Mouse (Mus musculus) MEL (cell line): Measurements from ENCODE around the gene Mtln. TPM values are rescaled to one million over a fixed set of nuclear protein-coding genes. Genes with fewer than 3 reads are reported as not detected.

Experiments
- DNase-seq: peaks from one replicate; pipeline ENCODE4 v3.0.0; 2011; ENCODE audit warnings: low read depth, low spot score
- H3K27ac ChIP-seq: 2 replicates; pipeline ENCODE4 v1.5.1; 2012; ENCODE audit warnings: low read depth, mild to moderate bottlenecking, control low read depth, low read length, moderate library complexity; ENCODE audit not compliant: control insufficient read depth
- H3K27me3 ChIP-seq, 2 experiments: fragments of 150-350 bp in 1 of 2; sonication (generic) in 1 of 2; 2 replicates each; pipeline ENCODE4 v1.6.1; 2012; ENCODE audit warnings: low read length in 2 of 2, mild to moderate bottlenecking in 2 of 2, improper control_type of control experiment in 1 of 2, moderate library complexity in 1 of 2; ENCODE audit not compliant: insufficient read depth in 2 of 2, control insufficient read depth in 1 of 2
- H3K36me3 ChIP-seq, 2 experiments: 2 replicates each; pipeline ENCODE4 v1.6.1; 2012 to 2014; ENCODE audit warnings: low read length in 2 of 2, improper control_type of control experiment in 1 of 2, inconsistent platforms in 1 of 2, mild to moderate bottlenecking in 1 of 2; ENCODE audit not compliant: insufficient read depth in 2 of 2, control insufficient read depth in 1 of 2
- H3K4me1 ChIP-seq, 2 experiments: fragments of 150-350 bp in 1 of 2; sonication (generic) in 1 of 2; 2 replicates each; pipeline ENCODE4 v1.6.1; 2012; ENCODE audit warnings: low read length in 2 of 2, improper control_type of control experiment in 1 of 2, mild to moderate bottlenecking in 1 of 2; ENCODE audit not compliant: insufficient read depth in 2 of 2, control insufficient read depth in 1 of 2
- H3K4me3 ChIP-seq, 2 experiments: fragments of 150-350 bp in 1 of 2; sonication (generic) in 1 of 2; 2 replicates each; pipeline ENCODE4 v1.5.1; 2012; ENCODE audit warnings: low read depth in 2 of 2, low read length in 2 of 2, mild to moderate bottlenecking in 2 of 2, moderate library complexity in 2 of 2, control low read depth in 1 of 2, improper control_type of control experiment in 1 of 2; ENCODE audit not compliant: control insufficient read depth in 1 of 2, insufficient read depth in 1 of 2
- H3K79me2 ChIP-seq: 2 replicates; pipeline ENCODE4 v1.6.1; 2012; ENCODE audit warnings: mild to moderate bottlenecking, low read length, moderate library complexity; ENCODE audit not compliant: control insufficient read depth, poor library complexity, insufficient read depth
- H3K9ac ChIP-seq: 2 replicates; pipeline ENCODE4 v1.6.1; 2012; ENCODE audit warnings: low read depth, mild to moderate bottlenecking, control low read depth, low read length, moderate library complexity; ENCODE audit not compliant: control insufficient read depth, poor library complexity, severe bottlenecking
- H3K9me3 ChIP-seq: fragments of 150-350 bp; sonication (generic); replicated peaks from 2 replicates; pipeline ENCODE4 v1.6.1; 2012; ENCODE audit warnings: mild to moderate bottlenecking, low read length, improper control_type of control experiment, moderate library complexity; ENCODE audit not compliant: insufficient read depth
- BHLHE40 ChIP-seq: IDR thresholded peaks from 2 replicates; pipeline ENCODE4 v1.6.1; 2012; ENCODE audit warnings: low read depth, mild to moderate bottlenecking, inconsistent platforms, low read length, improper control_type of control experiment, borderline replicate concordance
- CHD1 ChIP-seq: IDR thresholded peaks from 2 replicates; pipeline ENCODE4 v1.6.1; 2012; ENCODE audit warnings: low read depth, mild to moderate bottlenecking, inconsistent platforms, low read length, improper control_type of control experiment
- CHD2 ChIP-seq: IDR thresholded peaks from 2 replicates; pipeline ENCODE4 v1.6.1; 2011; ENCODE audit warnings: low read length, improper control_type of control experiment
- CTCF ChIP-seq, 3 experiments: IDR thresholded peaks in 2 of 3; conservative IDR thresholded peaks in 1 of 3; 2 replicates each; pipeline ENCODE4 v1.5.1; 2011 to 2012; ENCODE audit warnings: low read length in 3 of 3, low read depth in 2 of 3, mild to moderate bottlenecking in 2 of 3, improper control_type of control experiment in 1 of 3, inconsistent platforms in 1 of 3, mixed read lengths in 1 of 3, moderate library complexity in 1 of 3; ENCODE audit not compliant: control insufficient read depth in 1 of 3, insufficient read depth in 1 of 3, poor library complexity in 1 of 3, severe bottlenecking in 1 of 3
- E2F4 ChIP-seq: IDR thresholded peaks from 2 replicates; pipeline ENCODE4 v1.6.1; 2011; ENCODE audit warnings: low read depth, low read length, improper control_type of control experiment, borderline replicate concordance
- ELF1 ChIP-seq: IDR thresholded peaks from 2 replicates; pipeline ENCODE4 v1.6.1; 2014; ENCODE audit warnings: low read depth, mild to moderate bottlenecking, inconsistent platforms, low read length, improper control_type of control experiment, moderate library complexity
- ETS1 ChIP-seq: IDR thresholded peaks from 2 replicates; pipeline ENCODE4 v1.6.1; 2012; ENCODE audit warnings: low read depth, mild to moderate bottlenecking, inconsistent platforms, low read length, improper control_type of control experiment, moderate library complexity
- GABPA ChIP-seq: IDR thresholded peaks from 2 replicates; pipeline ENCODE4 v1.6.1; 2012; ENCODE audit warnings: low read depth, mild to moderate bottlenecking, inconsistent platforms, low read length, improper control_type of control experiment, moderate library complexity
- HCFC1 ChIP-seq: IDR thresholded peaks from 2 replicates; pipeline ENCODE4 v1.6.1; 2012; ENCODE audit warnings: low read depth, mild to moderate bottlenecking, inconsistent platforms, low read length, improper control_type of control experiment, moderate library complexity
- JUND ChIP-seq: IDR thresholded peaks from 2 replicates; pipeline ENCODE4 v1.6.1; 2011; ENCODE audit warnings: low read depth, mild to moderate bottlenecking, improper control_type of control experiment, low read length
- KAT2A ChIP-seq: conservative IDR thresholded peaks from 2 replicates; pipeline ENCODE4 v1.6.1; 2012; ENCODE audit warnings: low read depth, low read length, improper control_type of control experiment, inconsistent platforms
- MAFK ChIP-seq: IDR thresholded peaks from 2 replicates; pipeline ENCODE4 v1.6.1; 2011; ENCODE audit warnings: low read depth, mild to moderate bottlenecking, low read length, improper control_type of control experiment, borderline replicate concordance
- MAX ChIP-seq: IDR thresholded peaks from 2 replicates; pipeline ENCODE4 v1.6.1; 2011; ENCODE audit warnings: low read length, improper control_type of control experiment
- MAZ ChIP-seq: IDR thresholded peaks from 2 replicates; pipeline ENCODE4 v1.6.1; 2012; ENCODE audit warnings: low read depth, mild to moderate bottlenecking, inconsistent platforms, low read length, improper control_type of control experiment
- MEF2A ChIP-seq: IDR thresholded peaks from 2 replicates; pipeline ENCODE4 v1.6.1; 2014; ENCODE audit warnings: low read depth, mild to moderate bottlenecking, inconsistent platforms, low read length, improper control_type of control experiment; ENCODE audit not compliant: poor library complexity, insufficient replicate concordance, severe bottlenecking; ENCODE audit errors: extremely low read depth
- MXI1 ChIP-seq: IDR thresholded peaks from 2 replicates; pipeline ENCODE4 v1.6.1; 2011; ENCODE audit warnings: mild to moderate bottlenecking, low read depth, low read length, improper control_type of control experiment
- MYB ChIP-seq: IDR thresholded peaks from 2 replicates; pipeline ENCODE4 v1.6.1; 2011; ENCODE audit warnings: mild to moderate bottlenecking, low read depth, low read length, improper control_type of control experiment
- MYC ChIP-seq: IDR thresholded peaks from 2 replicates; pipeline ENCODE4 v1.6.1; 2011; ENCODE audit warnings: low read depth, mild to moderate bottlenecking, low read length, improper control_type of control experiment, moderate library complexity
- NELFE ChIP-seq: IDR thresholded peaks from 2 replicates; pipeline ENCODE4 v1.6.1; 2011; ENCODE audit warnings: low read depth, low read length, improper control_type of control experiment
- NRF1 ChIP-seq: IDR thresholded peaks from 2 replicates; pipeline ENCODE4 v1.6.1; 2014; ENCODE audit warnings: low read depth, mild to moderate bottlenecking, inconsistent platforms, low read length, improper control_type of control experiment, moderate library complexity; ENCODE audit not compliant: poor library complexity, insufficient read depth, severe bottlenecking
- POLR2A ChIP-seq, 2 experiments: IDR thresholded peaks; 2 replicates each; pipeline ENCODE4 v1.6.1; 2011 to 2012; ENCODE audit warnings: low read length in 2 of 2, mild to moderate bottlenecking in 2 of 2, control low read depth in 1 of 2, improper control_type of control experiment in 1 of 2, low read depth in 1 of 2, moderate library complexity in 1 of 2; ENCODE audit not compliant: control insufficient read depth in 1 of 2, insufficient read depth in 1 of 2, poor library complexity in 1 of 2
- POLR2AphosphoS2 ChIP-seq: IDR thresholded peaks from 2 replicates; pipeline ENCODE4 v1.6.1; 2011; ENCODE audit warnings: low read length, improper control_type of control experiment
- POLR2AphosphoS5 ChIP-seq: IDR thresholded peaks from 2 replicates; pipeline ENCODE4 v1.6.1; 2012; ENCODE audit warnings: low read depth, borderline replicate concordance, mild to moderate bottlenecking, inconsistent platforms, low read length, moderate library complexity, mixed read lengths
- RAD21 ChIP-seq: IDR thresholded peaks from 2 replicates; pipeline ENCODE4 v1.6.1; 2011; ENCODE audit warnings: mild to moderate bottlenecking, low read depth, low read length, improper control_type of control experiment
- RCOR1 ChIP-seq: IDR thresholded peaks from 2 replicates; pipeline ENCODE4 v1.6.1; 2012; ENCODE audit warnings: low read depth, mild to moderate bottlenecking, inconsistent platforms, low read length, improper control_type of control experiment
- SMC3 ChIP-seq: IDR thresholded peaks from 2 replicates; pipeline ENCODE4 v1.6.1; 2011; ENCODE audit warnings: low read depth, low read length, improper control_type of control experiment
- TBP ChIP-seq: IDR thresholded peaks from 2 replicates; pipeline ENCODE4 v1.8.0; 2011; ENCODE audit warnings: low read depth, low read length, improper control_type of control experiment
- TCF12 ChIP-seq: IDR thresholded peaks from 2 replicates; pipeline ENCODE4 v1.6.1; 2014; ENCODE audit warnings: low read depth, mild to moderate bottlenecking, inconsistent platforms, low read length, improper control_type of control experiment, moderate library complexity
- UBTF ChIP-seq: IDR thresholded peaks from 2 replicates; pipeline ENCODE4 v1.6.1; 2012; ENCODE audit warnings: low read depth, mild to moderate bottlenecking, inconsistent platforms, low read length, improper control_type of control experiment, moderate library complexity, borderline replicate concordance; ENCODE audit not compliant: insufficient read depth
- USF1 ChIP-seq: IDR thresholded peaks from 2 replicates; pipeline ENCODE4 v1.6.1; 2014; ENCODE audit warnings: low read depth, mild to moderate bottlenecking, inconsistent platforms, low read length, improper control_type of control experiment, moderate library complexity
- USF2 ChIP-seq, 2 experiments: IDR thresholded peaks; 2 replicates each; pipeline ENCODE4 v1.6.1; 2011 to 2012; ENCODE audit warnings: improper control_type of control experiment in 2 of 2, low read length in 2 of 2, borderline replicate concordance in 1 of 2, inconsistent platforms in 1 of 2, low read depth in 1 of 2, mild to moderate bottlenecking in 1 of 2; ENCODE audit not compliant: insufficient read depth in 1 of 2
- ZC3H11A ChIP-seq: IDR thresholded peaks from 2 replicates; pipeline ENCODE4 v1.6.1; 2012; ENCODE audit warnings: low read depth, mild to moderate bottlenecking, inconsistent platforms, low read length, improper control_type of control experiment
- ZKSCAN1 ChIP-seq: IDR thresholded peaks from 2 replicates; pipeline ENCODE4 v1.6.1; 2012; ENCODE audit warnings: low read depth, mild to moderate bottlenecking, inconsistent platforms, low read length, improper control_type of control experiment, moderate library complexity
- ZMIZ1 ChIP-seq: IDR thresholded peaks from 2 replicates; pipeline ENCODE4 v1.6.1; 2012; ENCODE audit warnings: low read depth, mild to moderate bottlenecking, inconsistent platforms, low read length, improper control_type of control experiment, moderate library complexity
- ZNF384 ChIP-seq: IDR thresholded peaks from 2 replicates; pipeline ENCODE4 v1.6.1; 2012; ENCODE audit warnings: low read depth, mild to moderate bottlenecking, inconsistent platforms, low read length, improper control_type of control experiment
- polyA plus RNA-seq, 2 experiments: library from polyadenylated mRNA; stranded (reverse) in 1 of 2; unstranded in 1 of 2; fragments of >175 nt in 1 of 2; fragments of >200 nt in 1 of 2; gene quantifications; 2 replicates each; pipeline versions ENCODE4 v1.2.1 to v1.2.4; 2012; ENCODE audit warnings: low replicate concordance in 2 of 2, low read depth in 1 of 2; ENCODE audit not compliant: insufficient read length in 2 of 2, insufficient read depth in 1 of 2, missing spikeins in 1 of 2
- total RNA-seq: library from RNA; depleted of rRNA; stranded (reverse); fragments of 300-350 nt; gene quantifications from 2 replicates; pipeline ENCODE4 v1.2.3, GENCODE M21; 2012

Mtln gene
- total and polyA plus RNA-seq, 3 experiments = 29.8 to 44.2 TPM; not detected in 1

GRCm38 (mm10) chr2:127788440-127789116 lies 3.7 kb downstream of the Mtln start, which contains the start of gene Nphp1:
TSS of gene Nphp1 (minus strand) at chr2:127788897.
- H3K9me3 ChIP-seq = no peaks in the 10 kb centered on the region
- no peaks in the 10 kb centered on the region for H3K27me3 ChIP-seq
- peak within 1 kb of the TSS; percentile 82 for H3K9ac ChIP-seq
- H3K36me3 ChIP-seq = peaks cover 0 to 15% of the 10 kb centered on the region in 2 experiments; a peak in 2 of 4 replicates
- H3K4me3 ChIP-seq = peak within 1 kb of the TSS; percentile 60 to 79
- DNase-seq = peak; percentile 89
- peak within 1 kb of the TSS; percentile 87 for H3K27ac ChIP-seq
- H3K79me2 ChIP-seq = peaks cover 18% of the 10 kb centered on the region
- H3K4me1 ChIP-seq = peaks cover 3 to 15% of the 10 kb centered on the region in 2 experiments
- TF ChIP-seq USF2 (IDR thresholded peaks at IDR 0.05; ENCODE audit: borderline replicate concordance in 1 of 2, insufficient read depth in 1 of 2, low read depth in 1 of 2, low read length in 2 of 2) (no peak), NRF1 (no peak), MAZ (no peak), RAD21 (no peak), ETS1 (peak; percentile 29; the same call in 1 of the 2 replicates), USF1 (peak; percentile 53; the same call in 1 of the 2 replicates), RCOR1 (no peak; the same call in 1 of the 2 replicates), HCFC1 (peak; percentile 87), POLR2AphosphoS2 (no peak), MAX (peak; percentile 61; the same call in 1 of the 2 replicates), MEF2A (no peak), MAFK (no peak), TBP (no peak), NELFE (peak; percentile 60; the same call in 1 of the 2 replicates), TCF12 (0 out of 2 replicates have a peak, but pooled peaks have one; percentile 20), E2F4 (peak; percentile 49; the same call in 1 of the 2 replicates), ZC3H11A (peak; percentile 25; the same call in 1 of the 2 replicates), ZMIZ1 (no peak), MYB (peak; percentile 84), BHLHE40 (peak; percentile 14; the same call in 1 of the 2 replicates), CTCF (IDR thresholded peaks at IDR 0.05 in 2 of 3, conservative IDR thresholded peaks at IDR 0.05 in 1 of 3; ENCODE audit: control insufficient read depth in 1 of 3, insufficient read depth in 1 of 3, low read depth in 2 of 3, low read length in 3 of 3, poor library complexity in 1 of 3, severe bottlenecking in 1 of 3) (no peak), ELF1 (peak; percentile 43; the same call in 1 of the 2 replicates), SMC3 (no peak), ZKSCAN1 (no peak; the same call in 1 of the 2 replicates), POLR2AphosphoS5 (no peak), KAT2A (no peak; the same call in 1 of the 2 replicates), CHD1 (no peak), MXI1 (peak; percentile 94), GABPA (no peak), POLR2A (IDR thresholded peaks at IDR 0.05; ENCODE audit: control insufficient read depth in 1 of 2, insufficient read depth in 1 of 2, low read depth in 1 of 2, low read length in 2 of 2, poor library complexity in 1 of 2) (peak; percentile 56 to 67), CHD2 (no peak), JUND (no peak), MYC (0 out of 2 replicates have a peak, but pooled peaks have one; percentile 56), ZNF384 (peak; percentile 98), UBTF (no peak)
